Mouse (Mus musculus): ENCODE results near the gene Cdc37l1.

- TF ChIP-seq ZNF384 (IDR thresholded peaks at IDR 0.05; ENCODE audit: low read depth, low read length) (no peak), HCFC1 (IDR thresholded peaks at IDR 0.05; ENCODE audit: borderline replicate concordance, insufficient read depth, low read length) (no peak), CHD2 (IDR thresholded peaks at IDR 0.05; ENCODE audit: low read depth, low read length) (no peak)
Measured at GRCm38 (mm10) chr19:28990194-28990589, at the start of gene Cdc37l1.

Measured in ES-E14 (cell line).